Mouse (Mus musculus) midbrain, embryonic 14.5 days (tissue): ENCODE measurements around the gene Pde4d. TPM values are rescaled to one million over a fixed set of nuclear protein-coding genes. Genes with fewer than 3 reads are reported as not detected.

Source experiments
- ATAC-seq: fragments of 200-750 bp; cut with Nextera tagmentation; 2 replicates; pipeline ENCODE4 v1.8.0; 2017; ENCODE audit warnings: moderate number of reproducible peaks, moderate library complexity; ENCODE audit not compliant: low FRiP score, low TSS enrichment
- DNase-seq: peaks from one replicate; pipeline ENCODE4 v3.0.0-alpha.2; 2015
- H3K27ac ChIP-seq: fragments of 300-500 bp; sonication (generic); replicated peaks from 2 replicates; pipeline ENCODE4 v1.5.1; 2014; ENCODE audit warnings: mild to moderate bottlenecking, low read depth, low read length, moderate library complexity
- H3K27me3 ChIP-seq: fragments of 300-500 bp; sonication (generic); 2 replicates; pipeline ENCODE4 v1.6.1; 2014; ENCODE audit warnings: low read length, control low read depth, mixed read lengths; ENCODE audit not compliant: control insufficient read depth, insufficient read depth
- H3K36me3 ChIP-seq: fragments of 300-500 bp; sonication (generic); 2 replicates; pipeline ENCODE4 v1.6.1; 2014; ENCODE audit warnings: low read length, control low read depth; ENCODE audit not compliant: control insufficient read depth, insufficient read depth
- H3K4me1 ChIP-seq: fragments of 300-500 bp; sonication (generic); 2 replicates; pipeline ENCODE4 v1.6.1; 2014; ENCODE audit warnings: mild to moderate bottlenecking, antibody characterized with exemption, low read length, control low read depth; ENCODE audit not compliant: control insufficient read depth, insufficient read depth
- H3K4me2 ChIP-seq: fragments of 300-500 bp; sonication (generic); 2 replicates; pipeline ENCODE4 v1.6.1; 2014; ENCODE audit warnings: mild to moderate bottlenecking, low read length, moderate library complexity
- H3K4me3 ChIP-seq: fragments of 300-500 bp; sonication (generic); replicated peaks from 2 replicates; pipeline ENCODE4 v1.5.1; 2014; ENCODE audit warnings: low read depth, low read length
- H3K9ac ChIP-seq: fragments of 300-500 bp; sonication (generic); replicated peaks from 2 replicates; pipeline ENCODE4 v1.6.1; 2014; ENCODE audit warnings: mild to moderate bottlenecking, low read length, moderate library complexity
- H3K9me3 ChIP-seq: fragments of 300-500 bp; sonication (generic); 2 replicates; pipeline ENCODE4 v1.6.1; 2016; ENCODE audit warnings: low read length, control low read depth, mixed read lengths; ENCODE audit not compliant: control insufficient read depth
- WGBS: fragments of 180-500 bp; shearing (Covaris S2); extraction: QIAGEN DNeasy Blood & Tissue Kit; methylation state at CpG from one replicate; pipeline ENCODE4 v1.1.7; 2014; 5-methylcytosine and 5-hydroxymethylcytosine counted together
- polyA plus RNA-seq: library from polyadenylated mRNA; unstranded; fragments of >200 nt; fragmentation: Nextera tagmentation; extraction: Ambion mirVana; gene quantifications from 2 replicates; pipeline ENCODE4 v1.2.1, GENCODE M21; 2014

The Pde4d gene
- polyA plus RNA-seq, 1 experiment from 2014 or later: 27.1 TPM

DNA sequence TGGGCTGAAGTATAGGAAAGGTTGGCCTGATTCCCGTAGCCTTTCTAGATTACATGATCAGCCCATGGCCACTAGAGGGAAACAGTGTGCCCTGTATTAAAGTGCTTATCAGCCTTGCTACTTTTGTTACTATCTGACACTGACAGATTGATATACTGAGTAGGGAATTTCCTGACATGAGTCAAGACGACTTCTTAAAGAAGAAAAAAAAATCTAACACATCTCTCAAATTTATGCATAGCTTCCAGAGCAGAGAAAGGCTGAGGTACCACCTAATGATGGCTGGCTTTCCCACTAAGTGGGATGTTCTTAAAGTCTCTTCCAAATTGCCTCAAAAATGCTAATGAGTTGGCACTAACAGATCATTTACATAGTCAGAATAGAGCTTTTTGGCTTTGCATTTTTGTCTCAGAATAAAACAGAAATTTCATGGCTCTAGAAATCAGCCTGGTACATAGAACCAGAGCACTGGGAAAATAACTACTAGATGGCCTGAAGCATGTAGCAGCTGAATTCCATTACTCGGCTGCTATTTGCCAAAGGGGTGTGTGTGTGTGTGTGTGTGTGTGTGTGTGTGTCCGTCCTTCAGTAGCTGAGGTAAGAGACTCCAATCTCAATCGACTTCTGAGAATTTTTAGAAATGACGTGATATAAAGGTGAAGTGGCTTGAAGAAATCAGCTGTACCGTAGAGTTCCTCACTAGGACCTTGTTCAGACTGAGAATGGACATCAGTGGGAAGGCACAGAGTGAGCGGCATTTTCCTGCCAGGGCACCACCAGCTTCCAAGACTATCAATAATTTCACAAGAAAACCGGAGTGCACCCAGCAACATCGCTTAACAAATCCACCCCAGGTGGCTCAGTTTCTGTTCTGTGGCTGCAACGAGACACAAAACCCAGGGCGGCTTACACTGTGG lies 1108.9 kb downstream of the Pde4d start:
- Histone ChIP-seq H3K9ac (no peak overlapping the region), H3K4me1 (no peaks in the 10 kb centered on the region; the same call in 1 of the 2 replicates), H3K4me3 (no peak overlapping the region), H3K36me3 (no peaks in the 10 kb centered on the region), H3K9me3 (no peaks in the 10 kb centered on the region), H3K27ac (no peak overlapping the region), H3K27me3 (no peaks in the 10 kb centered on the region), H3K4me2 (no peak overlapping the region)
- peak; percentile 84 for DNase-seq
- no peak for ATAC-seq
- WGBS: 73% methylated on average over 12 of the region's 12 CpGs

GRCm38 (mm10) chr13:109560261-109560660 lies 1110.5 kb downstream of the Pde4d start:
- Histone ChIP-seq H3K9ac (no peak overlapping the region), H3K27me3 (no peaks in the 10 kb centered on the region), H3K4me1 (no peaks in the 10 kb centered on the region; the same call in 1 of the 2 replicates), H3K4me2 (no peak overlapping the region), H3K36me3 (no peaks in the 10 kb centered on the region), H3K9me3 (no peaks in the 10 kb centered on the region), H3K4me3 (no peak overlapping the region), H3K27ac (no peak overlapping the region)
- no peak for DNase-seq
- WGBS: 87% methylated on average over 4 of the region's 4 CpGs
- no peak for ATAC-seq

DNA sequence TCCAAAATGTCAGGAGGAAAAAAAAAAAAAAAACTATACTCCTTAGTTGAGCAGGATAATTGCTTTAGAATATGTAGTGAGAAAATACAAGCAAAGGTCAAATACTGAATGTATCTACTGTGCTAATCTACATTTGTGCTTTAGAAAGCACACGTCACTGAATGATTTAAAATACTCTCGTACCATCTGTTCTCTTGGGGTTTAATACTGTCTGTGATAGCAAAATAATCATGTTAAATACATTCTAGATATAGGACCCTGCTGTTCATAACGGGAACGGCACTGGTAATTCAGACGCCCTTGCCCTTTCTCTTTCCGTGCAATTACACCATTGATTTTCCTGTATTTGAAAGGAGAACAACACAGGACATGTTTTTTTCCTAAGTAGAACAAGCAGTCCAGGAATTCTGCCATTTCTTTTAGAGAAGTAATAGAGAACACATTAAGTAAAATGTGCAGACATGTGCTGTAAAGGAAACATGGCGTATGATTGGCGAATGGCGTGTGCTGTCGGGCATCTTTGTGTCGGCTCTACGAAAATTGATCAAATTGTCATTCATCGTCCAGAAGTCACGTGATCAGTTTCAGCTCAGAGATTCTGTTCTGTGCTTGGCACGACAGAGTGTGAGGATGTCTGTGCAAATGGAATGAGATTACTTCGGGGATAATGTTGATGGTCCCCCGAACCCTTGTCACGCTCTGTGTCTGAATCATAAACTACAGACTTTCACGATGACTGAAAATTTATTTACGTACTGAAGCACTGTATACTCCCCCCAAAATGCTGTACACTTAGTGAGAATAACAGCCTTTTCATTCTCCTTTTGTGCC lies 1119.1 kb downstream of the Pde4d start:
- Histone ChIP-seq H3K4me3 (no peak overlapping the region), H3K9ac (no peak overlapping the region), H3K4me1 (no peaks in the 10 kb centered on the region), H3K4me2 (no peak overlapping the region), H3K27me3 (no peaks in the 10 kb centered on the region), H3K27ac (no peak overlapping the region), H3K36me3 (no peaks in the 10 kb centered on the region), H3K9me3 (no peaks in the 10 kb centered on the region)
- ATAC-seq (no peak), DNase-seq (no peak)
- 78% methylated on average over 20 of the region's 20 CpGs for WGBS

- H3K36me3 ChIP-seq: no peaks in the 10 kb centered on the region
- H3K4me2 ChIP-seq: no peak overlapping the region
- no peaks in the 10 kb centered on the region for H3K9me3 ChIP-seq
- no peaks in the 10 kb centered on the region for H3K4me1 ChIP-seq
- no peak overlapping the region for H3K27ac ChIP-seq
- no peak overlapping the region for H3K4me3 ChIP-seq
- ATAC-seq (no peak), DNase-seq (no peak)
- H3K27me3 ChIP-seq: no peaks in the 10 kb centered on the region
- WGBS: 78% methylated on average over 5 of the region's 5 CpGs
- H3K9ac ChIP-seq: no peak overlapping the region
Measured at GRCm38 (mm10) chr13:109569491-109569890, 1119.7 kb downstream of the Pde4d start.

DNA sequence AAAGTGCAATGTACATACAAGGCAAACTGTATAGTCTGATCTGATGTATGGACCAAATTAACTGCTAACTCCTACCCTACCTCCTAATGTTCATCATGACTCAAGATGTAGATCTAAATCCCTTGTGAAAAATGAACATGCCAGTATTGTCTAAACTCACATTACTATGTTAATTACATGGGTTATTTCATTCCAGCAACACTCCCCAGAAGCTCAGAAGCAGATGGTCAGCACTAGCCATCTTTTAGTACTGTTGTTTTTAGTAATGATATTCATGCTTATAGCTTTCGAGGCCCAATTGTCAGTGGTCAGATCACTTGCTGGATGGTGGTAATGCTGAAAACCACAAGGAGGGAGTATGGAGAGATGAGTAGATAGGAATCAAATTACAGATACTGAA lies 1127.0 kb downstream of the Pde4d start:
- no peaks in the 10 kb centered on the region for H3K27me3 ChIP-seq
- 44% methylated on average over 1 of the region's 1 CpGs for WGBS
- no peak for DNase-seq
- ATAC-seq: no peak
- H3K9ac ChIP-seq: no peak overlapping the region
- H3K4me3 ChIP-seq: no peak overlapping the region
- no peak overlapping the region for H3K27ac ChIP-seq
- no peak overlapping the region for H3K4me2 ChIP-seq
- no peaks in the 10 kb centered on the region for H3K4me1 ChIP-seq
- H3K9me3 ChIP-seq: no peaks in the 10 kb centered on the region
- no peaks in the 10 kb centered on the region for H3K36me3 ChIP-seq

DNA sequence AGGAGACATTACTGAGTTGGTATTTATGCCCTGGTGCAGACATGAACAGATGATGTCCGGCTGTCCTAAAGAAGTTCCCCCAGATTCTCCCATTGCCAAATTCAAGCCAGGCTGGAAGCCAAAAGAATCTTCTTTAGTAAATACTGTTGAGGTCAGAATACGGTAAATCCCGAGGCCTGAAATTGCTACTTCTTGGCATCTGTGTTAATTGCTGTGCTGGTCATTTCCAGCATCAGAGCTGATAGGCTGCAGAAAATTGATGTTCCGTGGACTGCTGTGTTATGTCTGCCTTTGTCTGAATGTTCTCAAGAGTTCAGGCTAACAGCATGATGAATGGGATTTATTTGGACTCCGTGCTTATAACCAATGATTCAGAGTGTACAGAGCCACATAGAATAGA lies 1127.7 kb downstream of the Pde4d start:
- Histone ChIP-seq H3K36me3 (no peaks in the 10 kb centered on the region), H3K27me3 (no peaks in the 10 kb centered on the region), H3K4me1 (no peaks in the 10 kb centered on the region), H3K4me2 (no peak overlapping the region), H3K4me3 (no peak overlapping the region), H3K9me3 (no peaks in the 10 kb centered on the region), H3K9ac (no peak overlapping the region), H3K27ac (no peak overlapping the region)
- 75% methylated on average over 5 of the region's 5 CpGs for WGBS
- DNase-seq (no peak), ATAC-seq (no peak)

DNA sequence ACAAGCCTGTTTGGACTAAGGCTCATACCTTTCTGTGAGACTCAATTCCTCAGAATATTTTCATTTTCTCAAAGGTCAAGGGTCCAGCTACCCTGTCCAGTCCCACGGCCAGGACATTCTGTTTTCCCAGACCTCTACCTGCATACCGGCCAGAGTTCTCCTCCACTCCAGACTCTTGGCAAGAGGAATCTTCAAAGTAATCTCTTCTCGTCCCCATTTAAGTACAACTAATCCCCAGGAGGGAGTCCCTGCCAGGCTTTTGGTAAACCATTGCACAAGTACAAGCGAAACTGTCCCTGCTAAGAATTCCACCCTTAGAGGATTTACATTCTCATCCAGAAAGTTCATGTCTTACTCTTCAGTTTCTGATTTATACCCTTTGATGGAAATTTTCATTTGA lies 1128.2 kb downstream of the Pde4d start:
- 47% methylated on average over 4 of the region's 4 CpGs for WGBS
- no peak overlapping the region for H3K9ac ChIP-seq
- no peaks in the 10 kb centered on the region for H3K36me3 ChIP-seq
- no peak for DNase-seq
- no peaks in the 10 kb centered on the region for H3K27me3 ChIP-seq
- no peaks in the 10 kb centered on the region for H3K9me3 ChIP-seq
- no peak for ATAC-seq
- no peak overlapping the region for H3K4me2 ChIP-seq
- H3K4me3 ChIP-seq: no peak overlapping the region
- H3K4me1 ChIP-seq: no peaks in the 10 kb centered on the region
- H3K27ac ChIP-seq: no peak overlapping the region

GRCm38 (mm10) chr13:109581284-109582070 lies 1131.7 kb downstream of the Pde4d start:
- Histone ChIP-seq H3K27ac (no peak overlapping the region), H3K9ac (no peak overlapping the region), H3K36me3 (no peaks in the 10 kb centered on the region), H3K4me1 (no peaks in the 10 kb centered on the region), H3K27me3 (no peaks in the 10 kb centered on the region), H3K4me3 (no peak overlapping the region), H3K4me2 (no peak overlapping the region), H3K9me3 (no peaks in the 10 kb centered on the region)
- ATAC-seq: no peak
- no peak for DNase-seq
- WGBS: 81% methylated on average over 16 of the region's 16 CpGs
